Mouse (Mus musculus): ENCODE measurements around the gene Wdr43.

DNA sequence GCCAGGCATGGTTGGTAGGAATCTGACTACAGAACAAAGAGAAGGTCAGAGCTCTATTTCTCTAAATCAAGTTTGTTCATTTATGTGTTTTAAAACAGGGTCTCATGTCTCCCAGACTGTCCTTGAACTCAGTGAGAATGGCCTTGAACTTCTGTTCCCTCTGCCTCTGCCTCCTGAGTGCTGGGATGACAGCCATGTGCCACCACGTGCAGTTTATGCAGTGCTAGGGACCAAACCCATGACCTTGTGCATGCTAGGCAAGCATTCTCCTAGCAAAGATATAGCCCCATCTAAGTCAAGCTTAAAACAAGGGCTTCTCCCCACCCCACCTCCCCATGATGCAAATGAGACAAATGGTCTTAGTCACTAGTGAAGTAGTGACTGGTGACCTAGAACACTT is 89.4 kb downstream of the Wdr43 start:
- TF ChIP-seq CTCF (conservative IDR thresholded peaks at IDR 0.05; ENCODE audit: insufficient read depth, insufficient read length, low read depth, low read length) (no peak), POLR2A (IDR thresholded peaks at IDR 0.05; ENCODE audit: low read depth, low read length) (no peak)
